Mouse (Mus musculus) brown adipose tissue, adult 24 weeks (tissue): ENCODE measurements around the gene Zmiz1. TPM values are rescaled to one million over a fixed set of nuclear protein-coding genes. Genes with fewer than 3 reads are reported as not detected.
A peak's percentile ranks its signal among the peaks of the same experiment; 100 is the strongest.

Experiments
- H3K27ac ChIP-seq: fragments of 200-500 bp; replicated peaks from 2 replicates; pipeline ENCODE4 v1.5.1; 2012; ENCODE audit warnings: low read depth, mild to moderate bottlenecking, low read length
- H3K4me1 ChIP-seq: fragments of 200-500 bp; 2 replicates; pipeline ENCODE4 v1.6.1; 2012; ENCODE audit warnings: low read length, mixed read lengths; ENCODE audit not compliant: control insufficient read depth, insufficient read depth, insufficient read length
- H3K4me3 ChIP-seq: fragments of 200-500 bp; 2 replicates; pipeline ENCODE4 v1.5.1; 2012; ENCODE audit warnings: low read depth, mild to moderate bottlenecking, low read length, moderate library complexity; ENCODE audit not compliant: insufficient read depth
- polyA plus RNA-seq: library from polyadenylated mRNA; stranded (reverse); fragments of >200 nt; gene quantifications from 2 replicates; pipeline ENCODE4 v1.2.4, GENCODE M21; 2012; ENCODE audit not compliant: missing spikeins, insufficient read depth, insufficient read length

The Zmiz1 gene
- polyA plus RNA-seq, 1 experiment, result 17.0 TPM

- no peak overlapping the region for H3K27ac ChIP-seq
- H3K4me3 ChIP-seq, result no peak overlapping the region
- H3K4me1 ChIP-seq, result peaks cover 9% of the 10 kb centered on the region; the same call in 1 of the 2 replicates
Observed at GRCm38 (mm10) chr14:25549125-25549524, 90.1 kb downstream of the Zmiz1 start.

GRCm38 (mm10) chr14:25549871-25550840, 91.2 kb downstream of the Zmiz1 start:
- peaks cover 13% of the 10 kb centered on the region for H3K4me1 ChIP-seq

GRCm38 (mm10) chr14:25551731-25552130, 92.7 kb downstream of the Zmiz1 start:
- Histone ChIP-seq H3K4me1 (peaks cover 17% of the 10 kb centered on the region), H3K4me3 (no peak overlapping the region), H3K27ac (no peak overlapping the region)

More at GRCm38 (mm10) chr14:25549871-25550840, 91.2 kb downstream of the Zmiz1 start:
- Histone ChIP-seq H3K27ac (no peak overlapping the region), H3K4me3 (no peak overlapping the region)

GRCm38 (mm10) chr14:25553382-25553781, 94.4 kb downstream of the Zmiz1 start:
- Histone ChIP-seq H3K4me3 (no peak overlapping the region), H3K4me1 (peaks cover 10% of the 10 kb centered on the region), H3K27ac (no peak overlapping the region)

GRCm38 (mm10) chr14:25554781-25555180, 95.8 kb downstream of the Zmiz1 start:
- no peak overlapping the region for H3K27ac ChIP-seq
- H3K4me1 ChIP-seq, result peaks cover 14% of the 10 kb centered on the region
- H3K4me3 ChIP-seq, result no peak overlapping the region

GRCm38 (mm10) chr14:25555291-25555781, 96.4 kb downstream of the Zmiz1 start:
- H3K27ac ChIP-seq, result no peak overlapping the region
- H3K4me3 ChIP-seq, result no peak overlapping the region
- H3K4me1 ChIP-seq, result peaks cover 17% of the 10 kb centered on the region

- H3K4me1 ChIP-seq, result peaks cover 17% of the 10 kb centered on the region
- H3K27ac ChIP-seq, result no peak overlapping the region
- no peak overlapping the region for H3K4me3 ChIP-seq
Observed at GRCm38 (mm10) chr14:25555848-25556247, 96.9 kb downstream of the Zmiz1 start.

GRCm38 (mm10) chr14:25557014-25557413, 98.0 kb downstream of the Zmiz1 start:
- Histone ChIP-seq H3K4me1 (peaks cover 23% of the 10 kb centered on the region), H3K4me3 (no peak overlapping the region), H3K27ac (peak overlapping the region; percentile 85)

- Histone ChIP-seq H3K27ac (no peak overlapping the region), H3K4me1 (peaks cover 28% of the 10 kb centered on the region), H3K4me3 (no peak overlapping the region)
Observed at GRCm38 (mm10) chr14:25558479-25558878, 99.5 kb downstream of the Zmiz1 start.

- Histone ChIP-seq H3K27ac (no peak overlapping the region), H3K4me3 (no peak overlapping the region), H3K4me1 (peaks cover 25% of the 10 kb centered on the region)
Observed at GRCm38 (mm10) chr14:25559907-25560306, 100.9 kb downstream of the Zmiz1 start.

GRCm38 (mm10) chr14:25560841-25561240, 101.9 kb downstream of the Zmiz1 start:
- H3K4me1 ChIP-seq, result peaks cover 20% of the 10 kb centered on the region
- H3K27ac ChIP-seq, result no peak overlapping the region
- H3K4me3 ChIP-seq, result no peak overlapping the region

GRCm38 (mm10) chr14:25561716-25562115, 102.7 kb downstream of the Zmiz1 start:
- H3K4me3 ChIP-seq, result no peak overlapping the region
- no peak overlapping the region for H3K27ac ChIP-seq
- H3K4me1 ChIP-seq, result peaks cover 22% of the 10 kb centered on the region

GRCm38 (mm10) chr14:25562447-25562846, 103.5 kb downstream of the Zmiz1 start:
- Histone ChIP-seq H3K4me1 (peaks cover 22% of the 10 kb centered on the region), H3K4me3 (no peak overlapping the region), H3K27ac (no peak overlapping the region)

GRCm38 (mm10) chr14:25562909-25563308, 103.9 kb downstream of the Zmiz1 start:
- Histone ChIP-seq H3K4me3 (no peak overlapping the region), H3K27ac (no peak overlapping the region), H3K4me1 (peaks cover 22% of the 10 kb centered on the region)

- peaks cover 18% of the 10 kb centered on the region for H3K4me1 ChIP-seq
- H3K27ac ChIP-seq, result no peak overlapping the region
- no peak overlapping the region for H3K4me3 ChIP-seq
Observed at GRCm38 (mm10) chr14:25564577-25564976, 105.6 kb downstream of the Zmiz1 start.
